Mouse (Mus musculus) olfactory bulb, adult 2 months (tissue): ENCODE measurements around the gene Rrp1.

Experiments
- CTCF ChIP-seq: fragments of 200-500 bp; IDR thresholded peaks from 2 replicates; pipeline ENCODE4 v1.5.1; 2012; ENCODE audit warnings: low read depth, mild to moderate bottlenecking, low read length, moderate library complexity; ENCODE audit not compliant: insufficient read depth
- POLR2A ChIP-seq: fragments of 200-500 bp; IDR thresholded peaks from 2 replicates; pipeline ENCODE4 v1.6.1; 2012; ENCODE audit warnings: mild to moderate bottlenecking, low read depth, low read length, moderate library complexity; ENCODE audit not compliant: insufficient read depth

- TF ChIP-seq POLR2A (no peak), CTCF (no peak)
Observed at GRCm38 (mm10) chr10:78353196-78353595, 59.6 kb downstream of the Rrp1 start.
